Mouse (Mus musculus) left cerebral cortex, adult 18-20 months (tissue): Measurements from ENCODE around the gene Srcap. TPM values are rescaled to one million over a fixed set of nuclear protein-coding genes. Genes with fewer than 3 reads are reported as not detected.
A peak's percentile ranks its signal among the peaks of the same experiment; 100 is the strongest.

Experiments
- DNase-seq, 2 experiments: peaks; one replicate each; pipeline ENCODE4 v3.0.0; 2021 to 2022; ENCODE audit warnings: low spot score in 2 of 2, mixed read lengths in 1 of 2
- total RNA-seq, 2 experiments: library from RNA; stranded (reverse); gene quantifications; 2 replicates each; pipeline ENCODE4 v1.2.3; 2021

Srcap gene
- total RNA-seq, 2 experiments from 2014 or later, result 94.9 to 99.7 TPM

DNA sequence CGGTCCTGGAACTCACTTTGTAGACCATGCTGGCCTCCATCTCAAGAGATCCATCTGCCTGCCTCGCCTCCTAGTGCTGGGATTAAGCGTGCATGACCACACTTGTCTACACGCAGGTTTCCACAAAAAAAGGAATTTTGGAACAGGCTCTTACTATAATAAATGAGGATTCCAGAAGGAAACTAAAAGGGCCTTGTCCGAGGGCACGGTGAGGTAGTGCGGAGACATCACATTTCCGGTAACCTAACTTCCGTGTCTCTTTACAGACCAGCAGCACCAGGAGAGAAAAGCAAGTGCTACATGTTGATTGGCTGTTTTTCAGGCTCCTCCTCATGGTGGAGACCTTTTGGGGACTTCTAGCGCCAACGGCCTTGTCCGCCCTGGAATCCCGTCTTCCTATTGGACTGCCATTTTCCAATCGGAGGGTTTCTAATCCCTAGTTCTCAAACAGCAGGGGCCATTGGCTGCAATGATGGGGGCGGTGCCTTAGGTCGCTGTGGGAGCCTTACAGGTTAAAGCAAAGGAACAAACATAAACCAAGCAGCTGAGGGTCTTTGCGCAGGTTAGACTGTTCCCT is 61.2 kb downstream of the Srcap start, which contains the start of gene Phkg2:
Gene Phkg2, plus strand, starts transcription at position 446 of the 577 bp plus-strand sequence.
- DNase-seq, result peak; percentile 85 to 93

DNA sequence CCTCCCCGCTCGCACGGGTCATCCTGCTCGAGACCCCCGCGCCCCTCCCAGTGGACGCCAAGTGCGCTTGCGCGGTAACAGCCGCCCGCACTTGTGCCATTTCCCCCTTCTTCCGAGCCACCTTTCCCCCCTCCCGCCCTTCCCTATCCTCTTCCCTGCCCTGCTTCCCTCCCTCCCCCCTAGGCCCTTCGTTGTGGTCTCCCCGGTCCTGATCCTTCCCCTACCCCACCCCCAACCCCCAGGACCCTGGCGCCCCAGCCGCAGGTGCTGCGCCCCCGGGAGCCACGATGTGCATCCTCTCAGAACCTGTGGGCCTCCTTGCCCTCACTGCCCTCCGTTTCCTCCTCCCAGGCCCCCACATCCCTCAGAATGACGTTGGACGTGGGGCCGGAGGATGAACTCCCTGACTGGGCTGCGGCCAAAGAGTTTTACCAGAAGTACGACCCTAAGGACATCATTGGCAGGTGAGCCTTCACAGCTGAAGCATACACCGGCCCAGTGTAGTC is 61.8 kb downstream of the Srcap start:
- no peak for DNase-seq

GRCm38 (mm10) chr7:127574115-127574514 is 62.3 kb downstream of the Srcap start:
- DNase-seq, result no peak

GRCm38 (mm10) chr7:127583260-127583659 is 71.5 kb downstream of the Srcap start:
- no peak for DNase-seq

- no peak for DNase-seq
Observed at GRCm38 (mm10) chr7:127585031-127585430, 73.2 kb downstream of the Srcap start.

DNA sequence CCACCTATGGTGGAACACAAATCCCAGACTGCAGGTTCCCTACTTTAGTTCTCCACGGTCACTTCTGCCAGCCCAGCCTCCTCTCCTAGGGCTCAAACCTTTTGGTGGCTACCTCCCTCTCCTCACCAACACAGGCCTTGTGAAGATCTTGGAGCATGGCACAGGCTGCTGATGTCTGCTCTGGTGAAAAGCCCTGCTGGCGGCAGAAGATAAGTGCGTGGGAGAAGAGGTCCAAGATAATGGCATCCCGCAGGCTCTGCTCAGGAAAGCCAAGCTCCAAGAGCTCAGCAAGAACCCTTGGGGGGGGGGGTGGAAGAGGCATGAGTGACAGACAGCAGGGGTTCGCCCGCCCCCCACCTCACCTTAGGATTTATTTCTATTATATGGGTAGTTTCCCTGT is 74.4 kb downstream of the Srcap start:
- no peak for DNase-seq

DNA sequence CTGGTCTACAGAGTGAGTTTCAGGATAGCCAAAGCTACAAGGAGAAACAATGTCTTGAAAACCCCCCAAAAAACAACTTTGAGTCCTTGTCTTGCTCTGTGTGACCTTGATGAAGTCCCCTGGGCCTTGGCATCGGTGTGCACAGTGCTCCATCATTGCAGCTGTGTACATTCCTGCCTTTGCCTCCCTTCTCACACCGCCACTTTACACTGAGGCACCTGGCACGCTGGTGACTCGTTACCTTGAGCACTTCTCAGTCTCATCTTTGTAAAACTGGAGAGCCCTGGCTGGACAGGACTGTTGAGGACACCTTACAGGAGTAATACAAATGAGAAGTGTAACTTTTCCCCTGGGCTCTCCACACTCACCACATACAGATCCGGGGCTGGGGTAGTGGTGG is 75.4 kb downstream of the Srcap start:
- DNase-seq, result no peak

DNA sequence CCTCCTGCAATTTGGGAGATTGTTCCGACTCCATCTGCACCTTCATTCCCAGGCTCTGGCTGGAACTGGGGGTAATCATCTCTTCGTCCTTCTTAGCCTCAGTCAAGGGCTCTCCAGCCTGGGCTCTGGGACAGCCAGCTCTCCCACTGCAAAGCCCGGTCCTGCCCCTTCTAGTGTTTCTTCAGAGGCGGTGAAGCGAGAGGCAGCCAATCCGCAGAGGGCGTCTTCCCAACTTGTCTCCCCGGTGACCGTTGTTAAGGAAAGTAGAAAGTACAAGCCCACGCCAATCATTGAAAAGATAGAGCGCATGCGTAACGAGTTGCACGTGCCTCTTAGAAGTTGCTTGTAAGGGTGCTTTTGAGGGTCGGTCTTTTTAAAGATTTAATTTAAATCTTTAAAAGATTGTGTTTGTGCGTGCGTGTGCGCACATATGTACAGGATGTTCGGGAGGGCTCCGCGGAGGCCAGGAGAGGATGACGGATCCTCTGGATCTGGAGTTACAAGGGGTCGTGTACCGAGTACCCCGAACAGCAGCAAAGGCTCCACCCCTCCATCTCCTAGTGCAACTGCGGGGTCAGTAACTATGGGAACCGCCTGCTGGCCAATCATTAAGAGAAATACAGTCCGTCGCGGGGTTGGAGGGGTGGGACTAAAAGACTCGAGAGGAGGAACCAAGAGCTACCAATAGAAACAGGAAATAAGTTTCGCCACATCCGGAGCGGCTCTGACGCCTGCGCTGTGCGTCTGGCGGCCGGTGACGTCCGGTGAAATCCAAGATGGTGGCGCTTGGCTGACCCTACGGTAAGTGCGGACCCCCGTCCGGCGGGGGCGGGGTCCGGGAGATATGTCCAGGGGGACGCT is 76.5 kb downstream of the Srcap start, which contains the start of the genes Ccdc189 and Rnf40:
Gene Ccdc189, minus strand, starts transcription at position 585 of the 861 bp plus-strand sequence.
Gene Rnf40, plus strand, starts transcription at position 757 of the 861 bp plus-strand sequence.
- DNase-seq, result peak; percentile 87 to 95

GRCm38 (mm10) chr7:127588901-127589300 is 77.1 kb downstream of the Srcap start:
- no peak for DNase-seq

DNA sequence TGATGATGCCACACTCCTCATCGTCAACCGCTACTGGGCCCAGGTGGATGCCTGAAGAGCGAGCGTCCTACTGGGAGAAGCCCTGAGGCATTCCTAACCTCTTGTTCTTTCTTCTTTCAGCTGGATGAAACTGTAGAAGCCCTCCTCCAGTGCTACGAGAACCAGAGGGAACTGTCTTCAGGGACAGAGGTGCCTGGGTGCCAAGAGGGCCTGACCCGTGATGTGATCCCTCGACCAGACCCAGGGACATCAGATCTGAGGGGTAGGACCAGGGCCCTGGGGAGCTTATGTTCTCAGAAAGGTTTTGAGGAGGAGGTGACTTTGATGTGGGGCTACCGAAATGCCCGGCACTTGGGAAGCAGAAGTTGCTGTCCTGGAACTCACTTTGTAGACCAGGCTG is 77.9 kb downstream of the Srcap start:
- DNase-seq, result no peak

GRCm38 (mm10) chr7:127591108-127591507 is 79.3 kb downstream of the Srcap start:
- no peak for DNase-seq

- DNase-seq, result no peak
Observed at GRCm38 (mm10) chr7:127592575-127592974, 80.8 kb downstream of the Srcap start.

DNA sequence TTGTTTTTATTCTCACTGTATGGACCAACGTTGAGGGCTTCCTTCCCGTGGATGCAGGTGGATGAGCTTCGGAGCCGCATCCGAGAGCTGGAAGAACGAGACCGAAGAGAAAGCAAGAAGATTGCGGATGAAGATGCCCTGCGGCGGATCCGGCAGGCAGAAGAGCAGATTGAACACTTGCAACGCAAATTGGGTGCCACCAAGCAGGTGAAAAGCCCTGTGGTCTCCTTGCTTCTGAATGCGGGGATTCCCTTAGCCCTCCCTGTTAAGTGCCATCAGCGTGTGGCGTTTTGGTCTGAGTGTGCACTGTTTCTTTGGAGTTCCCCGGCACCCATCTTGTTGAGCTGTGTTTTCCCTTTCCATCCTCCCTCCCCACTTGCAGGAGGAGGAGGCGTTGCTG is 85.0 kb downstream of the Srcap start:
- DNase-seq, result no peak

GRCm38 (mm10) chr7:127600612-127601011 is 88.8 kb downstream of the Srcap start:
- DNase-seq, result no peak

DNA sequence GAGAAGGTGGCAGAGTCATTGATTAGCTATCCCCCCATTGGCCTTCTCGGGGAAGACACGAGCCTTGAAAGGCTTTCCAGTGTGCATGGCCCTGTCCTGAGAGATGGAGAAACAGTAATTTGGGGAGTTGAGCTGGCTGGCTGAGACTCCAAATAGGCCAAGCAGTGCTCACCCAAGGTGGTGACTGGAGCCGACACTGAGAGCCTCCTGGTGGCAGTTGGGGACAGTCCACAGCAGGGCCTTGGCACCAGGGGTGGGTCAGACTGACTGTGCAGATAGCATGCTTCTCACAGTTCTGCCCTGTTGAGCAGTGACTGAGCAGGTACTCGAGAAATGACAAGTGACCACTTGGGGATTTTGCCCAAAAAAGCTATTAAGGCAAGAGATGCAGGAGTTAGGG is 90.0 kb downstream of the Srcap start:
- DNase-seq, result no peak

DNA sequence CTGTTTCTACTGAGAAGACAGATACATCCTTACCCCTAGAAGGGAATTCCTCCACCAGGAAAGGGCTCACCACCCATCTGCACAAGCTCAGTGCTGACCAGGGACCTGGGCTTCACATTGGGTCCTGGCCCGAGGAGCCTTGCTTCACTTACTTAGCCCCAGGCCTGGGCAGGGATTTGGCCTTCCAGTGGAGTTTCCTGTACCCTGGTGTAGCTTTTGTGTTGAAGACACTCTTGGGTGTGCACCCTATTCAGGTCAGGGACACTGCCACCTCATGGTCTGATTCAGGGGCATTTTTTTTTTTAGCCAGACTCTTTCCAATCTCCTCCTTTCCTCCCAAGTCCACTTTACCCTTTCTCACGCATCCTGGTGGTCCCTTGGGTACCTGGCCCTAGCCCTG is 91.1 kb downstream of the Srcap start:
- no peak for DNase-seq

- DNase-seq, result no peak
Observed at GRCm38 (mm10) chr7:127604256-127604655, 92.5 kb downstream of the Srcap start.

- DNase-seq, result no peak
Observed at GRCm38 (mm10) chr7:127607150-127607549, 95.4 kb downstream of the Srcap start.
